Mouse (Mus musculus): ENCODE data around the gene Vmn1r165. TPM values are rescaled to one million over a fixed set of nuclear protein-coding genes. Genes with fewer than 3 reads are reported as not detected.

The Vmn1r165 gene
- polyA plus RNA-seq (2015; fragmentation: Nextera tagmentation; extraction: Ambion mirVana): not detected in 2 replicates

GRCm38 (mm10) chr7:23217032-23217431 lies at the start of gene Vmn1r165:
Gene Vmn1r165, plus strand, starts transcription at chr7:23217332.

GRCm38 (mm10) chr7:23251582-23251981 lies 34.5 kb downstream of the Vmn1r165 start, which contains the start of gene Vmn1r166:
Gene Vmn1r166, minus strand, starts transcription at chr7:23251682.

Other genes with a start within 250 kb of the Vmn1r165 start
- not detected in 2 replicates for gene Gm4214, start 232.7 kb upstream of the Vmn1r165 start, polyA plus RNA-seq (2015; fragmentation: Nextera tagmentation; extraction: Ambion mirVana)
- gene Gm4216, start 197.4 kb upstream of the Vmn1r165 start, polyA plus RNA-seq (2015; fragmentation: Nextera tagmentation; extraction: Ambion mirVana): not detected in 2 replicates
- gene Vmn1r163, start 161.8 kb upstream of the Vmn1r165 start, polyA plus RNA-seq (2015; fragmentation: Nextera tagmentation; extraction: Ambion mirVana): not detected in 2 replicates
- gene Gm8720, start 149.9 kb upstream of the Vmn1r165 start, polyA plus RNA-seq (2015; fragmentation: Nextera tagmentation; extraction: Ambion mirVana): not detected in 2 replicates
- gene Gm10662, start 72.9 kb upstream of the Vmn1r165 start, polyA plus RNA-seq (2015; fragmentation: Nextera tagmentation; extraction: Ambion mirVana): not detected in 2 replicates
- not detected in 2 replicates for gene Vmn1r166, start 34.4 kb downstream of the Vmn1r165 start, polyA plus RNA-seq (2015; fragmentation: Nextera tagmentation; extraction: Ambion mirVana)
- gene Gm6902, start 61.6 kb downstream of the Vmn1r165 start, polyA plus RNA-seq (2015; fragmentation: Nextera tagmentation; extraction: Ambion mirVana): not detected in 2 replicates
- not detected in 2 replicates for gene Nlrp4e, start 83.9 kb downstream of the Vmn1r165 start, polyA plus RNA-seq (2015; fragmentation: Nextera tagmentation; extraction: Ambion mirVana)
- not detected in 2 replicates for gene Nlrp5, start 168.6 kb downstream of the Vmn1r165 start, polyA plus RNA-seq (2015; fragmentation: Nextera tagmentation; extraction: Ambion mirVana)

All from neural tube, postnatal 0 days (tissue).